Mouse (Mus musculus) stomach, embryonic 14.5 days (tissue): Measurements from ENCODE around the gene Rab3c. TPM values are rescaled to one million over a fixed set of nuclear protein-coding genes. Genes with fewer than 3 reads are reported as not detected.

ENCODE experiments used
- ATAC-seq: fragments of 200-750 bp; cut with Nextera tagmentation; 2 replicates; pipeline ENCODE4 v1.8.0; 2017; ENCODE audit warnings: low read depth, moderate TSS enrichment; ENCODE audit not compliant: insufficient number of reproducible peaks, insufficient read depth, low FRiP score
- H3K27ac ChIP-seq: fragments of 300-500 bp; sonication (generic); 2 replicates; pipeline ENCODE4 v1.5.1; 2014; ENCODE audit warnings: mild to moderate bottlenecking, low read length, moderate library complexity, mixed read lengths
- H3K27me3 ChIP-seq: fragments of 300-500 bp; sonication (generic); 2 replicates; pipeline ENCODE4 v1.6.1; 2014; ENCODE audit warnings: low read length, control low read depth, mixed read lengths; ENCODE audit not compliant: control insufficient read depth, insufficient read depth
- H3K36me3 ChIP-seq: fragments of 300-500 bp; sonication (generic); 2 replicates; pipeline ENCODE4 v1.6.1; 2014; ENCODE audit warnings: mild to moderate bottlenecking, control low read depth, low read length, moderate library complexity, mixed read lengths; ENCODE audit not compliant: control insufficient read depth, insufficient read depth
- H3K4me1 ChIP-seq: fragments of 300-500 bp; sonication (generic); 2 replicates; pipeline ENCODE4 v1.6.1; 2014; ENCODE audit warnings: low read length, control low read depth, mixed read lengths; ENCODE audit not compliant: control insufficient read depth, insufficient read depth
- H3K4me2 ChIP-seq: fragments of 300-500 bp; sonication (generic); replicated peaks from 2 replicates; pipeline ENCODE4 v1.6.1; 2014; ENCODE audit warnings: low read depth, low read length, control low read depth
- H3K4me3 ChIP-seq: fragments of 300-500 bp; sonication (generic); 2 replicates; pipeline ENCODE4 v1.5.1; 2014; ENCODE audit warnings: low read depth, low read length, control low read depth
- H3K9ac ChIP-seq: fragments of 300-500 bp; sonication (generic); replicated peaks from 2 replicates; pipeline ENCODE4 v1.6.1; 2014; ENCODE audit warnings: low read depth, mild to moderate bottlenecking, control low read depth, low read length, moderate library complexity, mixed read lengths
- H3K9me3 ChIP-seq: fragments of 300-500 bp; sonication (generic); 2 replicates; pipeline ENCODE4 v1.6.1; 2016; ENCODE audit warnings: low read depth, low read length, control low read depth; ENCODE audit not compliant: control insufficient read depth
- WGBS: fragments of 180-500 bp; shearing (Covaris S2); extraction: QIAGEN DNeasy Blood & Tissue Kit; methylation state at CpG from one replicate; pipeline ENCODE4 v1.1.7; 2014; 5-methylcytosine and 5-hydroxymethylcytosine counted together
- polyA plus RNA-seq: library from polyadenylated mRNA; unstranded; fragments of >200 nt; fragmentation: Nextera tagmentation; extraction: Ambion mirVana; gene quantifications from 2 replicates; pipeline ENCODE4 v1.2.1, GENCODE M21; 2014

Gene Rab3c
- polyA plus RNA-seq, 1 experiment from 2014 or later = 5.8 TPM

- no peak overlapping the region for H3K9ac ChIP-seq
- WGBS = 46% methylated on average over 8 of the region's 8 CpGs
- H3K27ac ChIP-seq = no peak overlapping the region
- H3K9me3 ChIP-seq = no peaks in the 10 kb centered on the region
- ATAC-seq = no peak
- no peak overlapping the region for H3K4me3 ChIP-seq
- no peak overlapping the region for H3K4me2 ChIP-seq
- H3K4me1 ChIP-seq = no peaks in the 10 kb centered on the region
- H3K36me3 ChIP-seq = no peaks in the 10 kb centered on the region
- H3K27me3 ChIP-seq = no peaks in the 10 kb centered on the region
These were observed 135.8 kb downstream of the Rab3c start for GRCm38 (mm10) chr13:110145019-110145418.

GRCm38 (mm10) chr13:110139339-110139738, 141.5 kb downstream of the Rab3c start:
- no peaks in the 10 kb centered on the region for H3K4me1 ChIP-seq
- no peak overlapping the region for H3K27ac ChIP-seq
- no peak overlapping the region for H3K9ac ChIP-seq
- no peaks in the 10 kb centered on the region for H3K27me3 ChIP-seq
- no peak overlapping the region for H3K4me3 ChIP-seq
- no peak overlapping the region for H3K4me2 ChIP-seq
- ATAC-seq = no peak
- WGBS = 53% methylated on average over 5 of the region's 5 CpGs
- H3K9me3 ChIP-seq = no peaks in the 10 kb centered on the region
- H3K36me3 ChIP-seq = no peaks in the 10 kb centered on the region

GRCm38 (mm10) chr13:110138644-110139043, 142.2 kb downstream of the Rab3c start:
- 51% methylated on average over 5 of the region's 5 CpGs for WGBS
- H3K4me2 ChIP-seq = no peak overlapping the region
- ATAC-seq = no peak
- no peaks in the 10 kb centered on the region for H3K4me1 ChIP-seq
- no peak overlapping the region for H3K27ac ChIP-seq
- H3K27me3 ChIP-seq = no peaks in the 10 kb centered on the region
- no peaks in the 10 kb centered on the region for H3K36me3 ChIP-seq
- H3K4me3 ChIP-seq = no peak overlapping the region
- H3K9me3 ChIP-seq = no peaks in the 10 kb centered on the region
- H3K9ac ChIP-seq = no peak overlapping the region

- no peak for ATAC-seq
- no peak overlapping the region for H3K4me3 ChIP-seq
These were observed 153.1 kb downstream of the Rab3c start for GRCm38 (mm10) chr13:110127613-110128258.

GRCm38 (mm10) chr13:110122825-110123224, 158.0 kb downstream of the Rab3c start:
- H3K4me2 ChIP-seq = no peak overlapping the region
- no peak overlapping the region for H3K4me3 ChIP-seq
- no peak for ATAC-seq
- H3K9me3 ChIP-seq = no peaks in the 10 kb centered on the region
- no peaks in the 10 kb centered on the region for H3K36me3 ChIP-seq
- H3K27ac ChIP-seq = no peak overlapping the region
- no peaks in the 10 kb centered on the region for H3K27me3 ChIP-seq
- WGBS = 65% methylated on average over 4 of the region's 4 CpGs
- H3K4me1 ChIP-seq = no peaks in the 10 kb centered on the region
- H3K9ac ChIP-seq = no peak overlapping the region

More at GRCm38 (mm10) chr13:110127613-110128258, 153.1 kb downstream of the Rab3c start:
- Histone ChIP-seq H3K27me3 (no peaks in the 10 kb centered on the region), H3K36me3 (no peaks in the 10 kb centered on the region), H3K9ac (no peak overlapping the region), H3K4me1 (no peaks in the 10 kb centered on the region), H3K9me3 (no peaks in the 10 kb centered on the region), H3K27ac (no peak overlapping the region), H3K4me2 (no peak overlapping the region)
- WGBS = 62% methylated on average over 12 of the region's 12 CpGs

GRCm38 (mm10) chr13:110116892-110117291, 163.9 kb downstream of the Rab3c start:
- no peak for ATAC-seq
- no peaks in the 10 kb centered on the region for H3K27me3 ChIP-seq
- WGBS = 86% methylated on average over 5 of the region's 5 CpGs

GRCm38 (mm10) chr13:110116316-110116715, 164.5 kb downstream of the Rab3c start:
- no peaks in the 10 kb centered on the region for H3K9me3 ChIP-seq
- H3K4me3 ChIP-seq = no peak overlapping the region
- no peak overlapping the region for H3K27ac ChIP-seq
- no peaks in the 10 kb centered on the region for H3K36me3 ChIP-seq
- 82% methylated on average over 3 of the region's 3 CpGs for WGBS
- H3K27me3 ChIP-seq = no peaks in the 10 kb centered on the region
- ATAC-seq = no peak
- no peak overlapping the region for H3K9ac ChIP-seq
- H3K4me1 ChIP-seq = no peaks in the 10 kb centered on the region
- no peak overlapping the region for H3K4me2 ChIP-seq

More at GRCm38 (mm10) chr13:110116892-110117291, 163.9 kb downstream of the Rab3c start:
- no peaks in the 10 kb centered on the region for H3K36me3 ChIP-seq
- no peak overlapping the region for H3K4me3 ChIP-seq
- no peak overlapping the region for H3K9ac ChIP-seq
- no peak overlapping the region for H3K4me2 ChIP-seq
- no peaks in the 10 kb centered on the region for H3K4me1 ChIP-seq
- no peak overlapping the region for H3K27ac ChIP-seq
- H3K9me3 ChIP-seq = no peaks in the 10 kb centered on the region

- H3K4me1 ChIP-seq = no peaks in the 10 kb centered on the region
- no peak for ATAC-seq
- H3K27me3 ChIP-seq = no peaks in the 10 kb centered on the region
- H3K9ac ChIP-seq = no peak overlapping the region
- H3K9me3 ChIP-seq = no peaks in the 10 kb centered on the region
- 55% methylated on average over 7 of the region's 7 CpGs for WGBS
- H3K27ac ChIP-seq = no peak overlapping the region
- no peak overlapping the region for H3K4me2 ChIP-seq
- H3K4me3 ChIP-seq = no peak overlapping the region
- no peaks in the 10 kb centered on the region for H3K36me3 ChIP-seq
These were observed 165.7 kb downstream of the Rab3c start for GRCm38 (mm10) chr13:110114870-110115645.
